8 mouse cellular contexts compared by ENCODE assay signal in genomic region chr7:130262528-130263232, GRCm38 (mm10).
DNase-seq lines count a peak whose midpoint lies in the region; ATAC-seq lines count a peak whose summit lies in the region.

No protein-coding gene starts in this region.

- H3K4me3 ChIP-seq in heart, embryonic 16.5 days (ENCODE audit: low read length) = peak overlapping the region; percentile 78
- peak overlapping the region; percentile 83 for H3K4me3 ChIP-seq in embryonic facial prominence, embryonic 11.5 days (ENCODE audit: low read depth, low read length)
- H3K4me3 ChIP-seq in hindbrain, embryonic 15.5 days = peak overlapping the region; percentile 59
- H3K4me3 ChIP-seq in midbrain, embryonic 15.5 days = peak overlapping the region; percentile 60

- no peak for DNase-seq in heart, adult 11 months
- DNase-seq in embryonic facial prominence, embryonic 11.5 days (ENCODE audit: low spot score) = peak; percentile 11
- DNase-seq in frontal cortex, postnatal 25 days (ENCODE audit: low spot score in 2 of 2) = no peak
- no peak for DNase-seq in thymus, postnatal 10 days (ENCODE audit: low spot score in 2 of 2)
- no peak for DNase-seq in adrenal gland, adult 8-10 months

- no peak for ATAC-seq in heart, embryonic 16.5 days (replicated peaks; ENCODE audit: extremely low read depth, insufficient read depth, low FRiP score)
- ATAC-seq in embryonic facial prominence, embryonic 11.5 days (replicated peaks; ENCODE audit: insufficient number of reproducible peaks, low FRiP score, low TSS enrichment, low read depth) = no peak
- ATAC-seq in hindbrain, embryonic 15.5 days (ENCODE audit: low FRiP score, low read depth) = no peak
- no peak for ATAC-seq in midbrain, embryonic 15.5 days (replicated peaks)

- H3K4me1 ChIP-seq in heart, embryonic 16.5 days (ENCODE audit: control insufficient read depth, insufficient read depth, low read length) = peaks cover 8% of the 10 kb centered on the region
- H3K4me1 ChIP-seq in embryonic facial prominence, embryonic 11.5 days (ENCODE audit: control insufficient read depth, insufficient read depth, low read length) = peaks cover 11% of the 10 kb centered on the region
- H3K4me1 ChIP-seq in hindbrain, embryonic 15.5 days (replicated peaks) = peaks cover 84% of the 10 kb centered on the region
- peaks cover 74% of the 10 kb centered on the region for H3K4me1 ChIP-seq in midbrain, embryonic 15.5 days

- H3K27ac ChIP-seq in heart, embryonic 16.5 days (ENCODE audit: low read length) = no peak overlapping the region
- no peak overlapping the region for H3K27ac ChIP-seq in embryonic facial prominence, embryonic 11.5 days (replicated peaks; ENCODE audit: low read depth, low read length)
- H3K27ac ChIP-seq in hindbrain, embryonic 15.5 days (replicated peaks) = peak overlapping the region; percentile 50; the same call in 1 of the 2 replicates
- H3K27ac ChIP-seq in midbrain, embryonic 15.5 days = peak overlapping the region; percentile 55

- WGBS in heart, embryonic 16.5 days = 61% methylated on average over 17 of the region's 17 CpGs
- 24% methylated on average over 17 of the region's 17 CpGs for WGBS in embryonic facial prominence, embryonic 11.5 days
- WGBS in hindbrain, embryonic 15.5 days = 15% methylated on average over 17 of the region's 17 CpGs
- 9% methylated on average over 17 of the region's 17 CpGs for WGBS in midbrain, embryonic 15.5 days

- no peaks in the 10 kb centered on the region for H3K36me3 ChIP-seq in heart, embryonic 16.5 days (ENCODE audit: control insufficient read depth, insufficient read depth)
- H3K36me3 ChIP-seq in embryonic facial prominence, embryonic 11.5 days (replicated peaks; ENCODE audit: control insufficient read depth, insufficient read depth, low read depth, low read length) = no peaks in the 10 kb centered on the region; the same call in 1 of the 2 replicates
- no peaks in the 10 kb centered on the region for H3K36me3 ChIP-seq in hindbrain, embryonic 15.5 days
- no peaks in the 10 kb centered on the region for H3K36me3 ChIP-seq in midbrain, embryonic 15.5 days (replicated peaks)

- H3K9me3 ChIP-seq in heart, embryonic 16.5 days (replicated peaks; ENCODE audit: control insufficient read depth, low read length) = peaks cover 3% of the 10 kb centered on the region; the same call in 1 of the 2 replicates
- no peaks in the 10 kb centered on the region for H3K9me3 ChIP-seq in embryonic facial prominence, embryonic 11.5 days (replicated peaks; ENCODE audit: control insufficient read depth, low read length)
- H3K9me3 ChIP-seq in hindbrain, embryonic 15.5 days = no peaks in the 10 kb centered on the region
- no peaks in the 10 kb centered on the region for H3K9me3 ChIP-seq in midbrain, embryonic 15.5 days

- H3K4me2 ChIP-seq in heart, embryonic 16.5 days (ENCODE audit: low read depth, low read length) = peak overlapping the region; percentile 98
- peak overlapping the region; percentile 88 for H3K4me2 ChIP-seq in embryonic facial prominence, embryonic 11.5 days (ENCODE audit: low read depth, low read length)
- H3K4me2 ChIP-seq in hindbrain, embryonic 15.5 days = peak overlapping the region; percentile 94
- H3K4me2 ChIP-seq in midbrain, embryonic 15.5 days = peak overlapping the region; percentile 97

- peaks cover 7% of the 10 kb centered on the region for H3K27me3 ChIP-seq in heart, embryonic 16.5 days (ENCODE audit: control insufficient read depth, insufficient read depth, low read length)
- H3K27me3 ChIP-seq in embryonic facial prominence, embryonic 11.5 days (ENCODE audit: control insufficient read depth, insufficient read depth, low read length) = no peaks in the 10 kb centered on the region
- H3K27me3 ChIP-seq in hindbrain, embryonic 15.5 days = no peaks in the 10 kb centered on the region; the same call in 1 of the 2 replicates
- no peaks in the 10 kb centered on the region; the same call in none of the 2 replicates for H3K27me3 ChIP-seq in midbrain, embryonic 15.5 days (replicated peaks)

- peak overlapping the region; percentile 27 for H3K9ac ChIP-seq in heart, embryonic 16.5 days (ENCODE audit: low read length)
- peak overlapping the region; percentile 29 for H3K9ac ChIP-seq in embryonic facial prominence, embryonic 11.5 days (replicated peaks; ENCODE audit: low read length)
- H3K9ac ChIP-seq in hindbrain, embryonic 15.5 days = peak overlapping the region; percentile 21
- peak overlapping the region; percentile 2; the same call in 1 of the 2 replicates for H3K9ac ChIP-seq in midbrain, embryonic 15.5 days

Comparison
In these comparisons a context has a peak if more than half of its experiments do, and no peak if none do; other contexts are left out.
1. H3K27ac ChIP-seq: peak in hindbrain, embryonic 15.5 days (single experiment) and midbrain, embryonic 15.5 days (single experiment); none in heart, embryonic 16.5 days (single experiment) and embryonic facial prominence, embryonic 11.5 days (single experiment).
2. Peak in every context shown above with its lines, with median percentiles within 50 percentile points of each other: H3K4me2 ChIP-seq, H3K4me3 ChIP-seq and H3K9ac ChIP-seq.